Mouse (Mus musculus): ENCODE data around the gene Apopt1. TPM values are rescaled to one million over a fixed set of nuclear protein-coding genes. Genes with fewer than 3 reads are reported as not detected.

Apopt1 gene
- 36.0 TPM for polyA plus RNA-seq (2017; shearing (Covaris generic))

GRCm38 (mm10) chr12:111713004-111713651 lies at the start of gene Apopt1, which contains the start of gene Bag5:
Gene Apopt1, plus strand, starts transcription at chr12:111713261.
Gene Bag5, minus strand, starts transcription at chr12:111713257.

GRCm38 (mm10) chr12:111672176-111672575 lies 40.9 kb upstream of the Apopt1 start, which contains the start of gene Ckb:
Gene Ckb, minus strand, starts transcription at chr12:111672338.

GRCm38 (mm10) chr12:111677882-111678669 lies 35.0 kb upstream of the Apopt1 start, which contains the start of gene Trmt61a:
Gene Trmt61a, plus strand, starts transcription at chr12:111678105.

GRCm38 (mm10) chr12:111758381-111759175 lies 45.5 kb downstream of the Apopt1 start, which contains the start of gene Klc1:
Gene Klc1, plus strand, starts transcription at chr12:111758849.

Other genes starting within 250 kb of the Apopt1 start
- gene Gm266, start 227.4 kb upstream of the Apopt1 start, polyA plus RNA-seq (2017; shearing (Covaris generic)) = not detected
- 1,072 TPM for gene Eif5, start 175.2 kb upstream of the Apopt1 start, polyA plus RNA-seq (2017; shearing (Covaris generic))
- 123 TPM for gene Mark3, start 138.7 kb upstream of the Apopt1 start, polyA plus RNA-seq (2017; shearing (Covaris generic))
- gene Ckb, start 40.9 kb upstream of the Apopt1 start, polyA plus RNA-seq (2017; shearing (Covaris generic)) = 26.9 TPM
- gene Trmt61a, start 35.2 kb upstream of the Apopt1 start, polyA plus RNA-seq (2017; shearing (Covaris generic)) = 15.8 TPM
- 61.4 TPM for gene Bag5, start within 50 bp of the Apopt1 start, polyA plus RNA-seq (2017; shearing (Covaris generic))
- gene Klc1, start 45.6 kb downstream of the Apopt1 start, polyA plus RNA-seq (2017; shearing (Covaris generic)) = 36.1 TPM
- 3.6 TPM for gene Xrcc3, start 100.6 kb downstream of the Apopt1 start, polyA plus RNA-seq (2017; shearing (Covaris generic))
- 7.2 TPM for gene Zfyve21, start 100.9 kb downstream of the Apopt1 start, polyA plus RNA-seq (2017; shearing (Covaris generic))
- gene Ppp1r13b, start 194.8 kb downstream of the Apopt1 start, polyA plus RNA-seq (2017; shearing (Covaris generic)) = 98.5 TPM

All from naive thymus-derived CD4-positive, alpha-beta T cell, adult 5 months (primary cell).